Mouse (Mus musculus) heart, embryonic 14.5 days (tissue): ENCODE data around the gene Col4a3bp. TPM values are rescaled to one million over a fixed set of nuclear protein-coding genes. Genes with fewer than 3 reads are reported as not detected.
A peak's percentile ranks its signal among the peaks of the same experiment; 100 is the strongest.

ENCODE experiments used
- ATAC-seq: fragments of 200-750 bp; cut with Nextera tagmentation; 2 replicates; pipeline ENCODE4 v1.8.0; 2017; ENCODE audit warnings: low read depth, moderate TSS enrichment; ENCODE audit not compliant: insufficient number of reproducible peaks, insufficient read depth, low FRiP score
- H3K27ac ChIP-seq, 2 experiments: fragments of 200-500 bp in 1 of 2; fragments of 300-500 bp in 1 of 2; sonication (generic) in 1 of 2; replicated peaks in 1 of 2; 2 replicates each; pipeline ENCODE4 v1.5.1; 2012 to 2014; ENCODE audit warnings: low read depth in 2 of 2, low read length in 2 of 2, control low read depth in 1 of 2, mild to moderate bottlenecking in 1 of 2, mixed read lengths in 1 of 2; ENCODE audit not compliant: control insufficient read depth in 1 of 2, insufficient read depth in 1 of 2
- H3K27me3 ChIP-seq: fragments of 300-500 bp; sonication (generic); 2 replicates; pipeline ENCODE4 v1.6.1; 2014; ENCODE audit warnings: mild to moderate bottlenecking, low read length, control low read depth; ENCODE audit not compliant: control insufficient read depth, insufficient read depth
- H3K36me3 ChIP-seq: fragments of 300-500 bp; sonication (generic); 2 replicates; pipeline ENCODE4 v1.6.1; 2014; ENCODE audit warnings: mild to moderate bottlenecking, control low read depth, low read length, mixed read lengths; ENCODE audit not compliant: control insufficient read depth, insufficient read depth
- H3K4me1 ChIP-seq, 2 experiments: fragments of 200-500 bp in 1 of 2; fragments of 300-500 bp in 1 of 2; sonication (generic) in 1 of 2; 2 replicates each; pipeline ENCODE4 v1.6.1; 2012 to 2014; ENCODE audit warnings: low read length in 2 of 2, control low read depth in 1 of 2, mixed read lengths in 1 of 2; ENCODE audit not compliant: control insufficient read depth in 2 of 2, insufficient read depth in 2 of 2
- H3K4me2 ChIP-seq: fragments of 300-500 bp; sonication (generic); 2 replicates; pipeline ENCODE4 v1.6.1; 2014; ENCODE audit warnings: mild to moderate bottlenecking, low read length
- H3K4me3 ChIP-seq, 2 experiments: fragments of 200-500 bp in 1 of 2; fragments of 300-500 bp in 1 of 2; sonication (generic) in 1 of 2; 2 replicates each; pipeline ENCODE4 v1.5.1; 2012 to 2014; ENCODE audit warnings: low read length in 2 of 2, mild to moderate bottlenecking in 2 of 2, control low read depth in 1 of 2, low read depth in 1 of 2, moderate library complexity in 1 of 2; ENCODE audit not compliant: control insufficient read depth in 1 of 2, insufficient read depth in 1 of 2
- H3K9ac ChIP-seq: fragments of 300-500 bp; sonication (generic); 2 replicates; pipeline ENCODE4 v1.6.1; 2014; ENCODE audit warnings: mild to moderate bottlenecking, low read length
- H3K9me3 ChIP-seq: fragments of 300-500 bp; sonication (generic); 2 replicates; pipeline ENCODE4 v1.6.1; 2016; ENCODE audit warnings: low read length, control low read depth; ENCODE audit not compliant: control insufficient read depth
- WGBS: fragments of 180-500 bp; shearing (Covaris S2); extraction: QIAGEN DNeasy Blood & Tissue Kit; methylation state at CpG from one replicate; pipeline ENCODE4 v1.1.7; 2014; 5-methylcytosine and 5-hydroxymethylcytosine counted together
- polyA plus RNA-seq: library from polyadenylated mRNA; unstranded; fragments of >200 nt; fragmentation: Nextera tagmentation; extraction: Ambion mirVana; gene quantifications from 2 replicates; pipeline ENCODE4 v1.2.1, GENCODE M21; 2014

Col4a3bp gene
- polyA plus RNA-seq, 1 experiment from 2014 or later, result 11.9 TPM

DNA sequence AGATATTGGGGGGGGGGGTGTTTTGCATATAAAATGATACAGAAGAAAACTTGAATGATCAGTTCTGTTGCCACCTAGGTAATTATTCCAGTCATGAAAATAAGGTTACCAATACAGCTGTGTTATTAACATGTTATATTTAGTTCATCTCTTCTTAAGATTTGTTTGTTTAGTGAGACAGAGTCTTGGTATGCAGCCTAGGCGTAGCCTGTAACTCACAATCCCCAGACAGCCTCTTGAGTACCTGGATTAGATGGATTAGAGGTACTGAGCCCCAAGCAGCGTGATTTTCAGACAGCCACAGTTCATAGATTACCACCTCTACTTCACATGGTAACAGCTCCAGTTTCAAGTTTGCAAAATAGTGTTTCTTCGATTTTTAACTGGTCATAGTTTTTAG is 4.3 kb upstream of the Col4a3bp start:
- Histone ChIP-seq H3K4me1 (peaks cover 0 to 5% of the 10 kb centered on the region in 2 experiments; a peak in 2 of 4 replicates), H3K4me3 (no peak overlapping the region), H3K27ac (no peak overlapping the region), H3K4me2 (no peak overlapping the region), H3K9me3 (no peaks in the 10 kb centered on the region), H3K36me3 (no peaks in the 10 kb centered on the region), H3K27me3 (no peaks in the 10 kb centered on the region), H3K9ac (no peak overlapping the region)
- ATAC-seq, result no peak
- WGBS, result 66% methylated on average over 3 of the region's 3 CpGs

DNA sequence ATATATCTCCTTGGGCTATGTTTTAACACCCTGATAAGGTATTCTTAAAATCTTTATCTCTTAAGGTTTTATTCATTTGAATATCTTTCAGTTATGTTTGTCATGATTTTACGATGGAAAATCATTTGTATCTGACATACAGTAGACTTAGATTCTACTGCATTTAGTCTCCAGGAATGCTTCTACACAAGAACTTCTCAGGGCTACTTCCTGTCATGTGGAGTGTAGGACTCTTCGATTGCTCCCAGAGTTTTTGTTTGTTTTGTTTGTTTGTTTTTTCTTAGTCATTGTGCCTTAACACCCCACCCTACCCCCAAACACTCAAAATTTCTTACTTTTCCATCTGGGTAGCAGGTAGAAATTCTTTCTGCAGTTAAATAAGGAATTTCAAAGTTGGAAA is 1.0 kb upstream of the Col4a3bp start:
- no peaks in the 10 kb centered on the region for H3K9me3 ChIP-seq
- peak overlapping the region; percentile 65 for H3K4me2 ChIP-seq
- H3K4me3 ChIP-seq, result peak overlapping the region in 1 of 2 experiments; percentile 98; a peak in 2 of 4 replicates
- WGBS, result 32% methylated on average over 2 of the region's 2 CpGs
- H3K9ac ChIP-seq, result peak overlapping the region; percentile 76
- no peaks in the 10 kb centered on the region for H3K36me3 ChIP-seq
- H3K4me1 ChIP-seq, result peaks cover 0 to 5% of the 10 kb centered on the region in 2 experiments; a peak in 2 of 4 replicates
- H3K27me3 ChIP-seq, result no peaks in the 10 kb centered on the region
- no peak overlapping the region for H3K27ac ChIP-seq
- no peak for ATAC-seq

DNA sequence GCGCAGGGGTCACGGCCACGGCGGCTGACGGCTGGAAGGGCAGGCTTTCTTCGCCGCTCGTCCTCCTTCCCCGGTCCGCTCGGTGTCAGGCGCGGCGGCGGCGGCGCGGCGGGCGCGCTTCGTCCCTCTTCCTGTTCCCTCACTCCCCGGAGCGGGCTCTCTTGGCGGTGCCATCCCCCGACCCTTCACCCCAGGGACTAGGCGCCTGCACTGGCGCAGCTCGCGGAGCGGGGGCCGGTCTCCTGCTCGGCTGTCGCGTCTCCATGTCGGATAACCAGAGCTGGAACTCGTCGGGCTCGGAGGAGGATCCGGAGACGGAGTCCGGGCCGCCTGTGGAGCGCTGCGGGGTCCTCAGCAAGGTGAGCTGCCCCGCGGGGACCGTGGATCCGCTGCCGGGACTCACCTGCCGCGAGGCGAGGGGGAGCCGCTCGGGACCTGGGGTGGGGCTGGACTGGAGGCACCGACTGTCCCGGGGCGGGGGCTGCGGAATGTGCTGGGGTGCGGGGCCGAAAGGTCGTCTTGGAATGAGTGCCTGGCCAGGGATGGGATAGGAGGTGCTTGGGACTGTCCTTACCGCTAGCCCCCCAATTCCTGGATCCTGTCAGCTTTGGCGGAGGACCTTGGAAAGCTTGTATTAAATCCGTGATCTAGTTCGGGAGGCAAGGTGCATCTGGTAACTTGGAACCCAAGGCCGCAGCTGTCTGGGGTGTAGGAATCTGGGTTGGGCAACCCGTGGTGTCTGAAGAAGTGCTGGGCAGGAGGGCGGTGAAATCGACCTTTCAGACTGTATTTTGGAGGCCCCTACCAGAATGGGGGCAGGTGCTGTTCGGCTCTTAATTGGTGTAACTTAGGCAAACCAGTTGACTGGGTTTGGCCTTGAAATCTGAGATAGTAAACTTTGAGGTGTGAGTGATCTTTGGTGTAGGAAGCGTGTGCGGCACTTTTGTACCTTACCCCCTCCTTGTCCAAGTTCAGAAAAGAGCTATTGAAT is 778 bp downstream of the Col4a3bp start:
- Histone ChIP-seq H3K4me2 (peak overlapping the region; percentile 79), H3K4me1 (peaks cover 0 to 5% of the 10 kb centered on the region in 2 experiments; a peak in 2 of 4 replicates), H3K9me3 (no peaks in the 10 kb centered on the region), H3K27ac (peak overlapping the region; percentile 86 to 94), H3K4me3 (peak overlapping the region; percentile 72 to 98), H3K27me3 (no peaks in the 10 kb centered on the region), H3K36me3 (no peaks in the 10 kb centered on the region), H3K9ac (peak overlapping the region; percentile 98)
- WGBS, result under 1% methylated on average over 62 of the region's 73 CpGs
- ATAC-seq, result peak; percentile 48

DNA sequence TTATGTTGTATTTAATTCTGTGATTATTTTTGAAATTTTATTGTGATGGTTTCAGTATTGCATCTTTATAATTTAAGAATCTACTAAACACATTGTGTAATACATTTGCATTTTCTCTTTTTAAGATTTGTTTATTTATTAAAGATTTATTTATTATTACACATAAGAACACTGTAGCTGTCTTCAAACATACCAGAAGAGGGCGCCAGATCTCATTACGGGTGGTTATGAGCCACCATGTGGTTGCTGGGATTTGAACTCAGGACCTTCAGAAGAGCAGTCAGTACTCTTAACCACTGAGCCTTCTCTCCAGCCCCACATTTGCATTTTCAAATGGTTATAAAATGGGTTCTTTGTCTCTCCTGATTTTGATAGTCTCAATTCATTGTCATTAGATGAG is 2.1 kb downstream of the Col4a3bp start:
- peaks cover 5% of the 10 kb centered on the region for H3K36me3 ChIP-seq
- H3K9me3 ChIP-seq, result no peaks in the 10 kb centered on the region
- no peak overlapping the region for H3K27ac ChIP-seq
- no peak overlapping the region for H3K9ac ChIP-seq
- peak overlapping the region; percentile 79 for H3K4me2 ChIP-seq
- 72% methylated on average over 2 of the region's 2 CpGs for WGBS
- peaks cover 0 to 5% of the 10 kb centered on the region in 2 experiments; a peak in 2 of 4 replicates for H3K4me1 ChIP-seq
- no peaks in the 10 kb centered on the region for H3K27me3 ChIP-seq
- ATAC-seq, result no peak
- peak overlapping the region in 1 of 2 experiments; percentile 98; a peak in 1 of 4 replicates for H3K4me3 ChIP-seq

DNA sequence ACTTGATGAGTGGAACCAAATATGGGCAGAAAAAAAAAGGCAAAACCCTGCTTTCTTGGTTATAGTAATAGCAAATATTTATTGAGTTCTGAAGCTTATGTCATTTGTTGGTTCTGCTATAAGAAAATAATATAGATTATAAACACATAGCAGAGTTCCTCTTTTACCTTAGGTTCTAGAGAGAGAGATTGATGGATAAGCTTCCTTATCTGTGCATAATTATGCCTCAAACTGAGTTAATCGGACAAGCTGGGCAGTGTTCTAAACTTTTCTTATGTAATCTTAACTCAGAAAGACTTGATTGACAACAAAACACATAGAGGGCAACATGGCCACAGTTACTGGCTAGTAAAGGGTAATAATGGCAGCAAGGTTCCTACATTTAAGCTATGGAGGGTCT is 4.8 kb downstream of the Col4a3bp start:
- H3K27me3 ChIP-seq, result no peaks in the 10 kb centered on the region
- no peak overlapping the region for H3K27ac ChIP-seq
- ATAC-seq, result no peak
- H3K4me1 ChIP-seq, result no peaks in the 10 kb centered on the region
- no peak overlapping the region for H3K9ac ChIP-seq
- no peak overlapping the region for H3K4me2 ChIP-seq
- H3K9me3 ChIP-seq, result no peaks in the 10 kb centered on the region
- H3K4me3 ChIP-seq, result no peak overlapping the region
- WGBS, result 75% methylated on average over 1 of the region's 1 CpGs
- peaks cover 12% of the 10 kb centered on the region for H3K36me3 ChIP-seq

DNA sequence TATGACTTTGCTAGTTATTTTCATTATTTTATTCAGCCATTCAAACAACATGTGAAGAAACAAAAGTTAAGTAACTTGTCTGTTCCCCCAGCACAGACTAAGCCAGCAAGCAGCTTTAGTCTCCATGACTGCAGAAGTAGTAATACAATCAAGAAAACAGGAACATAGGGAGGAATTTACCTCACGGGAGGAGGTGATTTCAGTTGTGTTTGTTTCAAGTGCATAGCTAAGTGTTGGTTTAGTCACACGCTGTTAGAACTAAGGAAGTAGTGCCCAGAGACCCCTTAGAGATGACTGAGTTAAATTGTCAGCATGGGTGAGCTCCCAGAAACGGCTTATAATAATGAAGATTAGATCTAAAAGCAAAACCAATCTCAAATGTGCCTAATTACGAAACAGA is 5.5 kb downstream of the Col4a3bp start:
- Histone ChIP-seq H3K36me3 (peaks cover 12% of the 10 kb centered on the region), H3K27me3 (no peaks in the 10 kb centered on the region), H3K9ac (no peak overlapping the region), H3K4me1 (no peaks in the 10 kb centered on the region), H3K9me3 (no peaks in the 10 kb centered on the region), H3K4me3 (no peak overlapping the region), H3K27ac (no peak overlapping the region), H3K4me2 (no peak overlapping the region)
- no peak for ATAC-seq
- 68% methylated on average over 4 of the region's 4 CpGs for WGBS

DNA sequence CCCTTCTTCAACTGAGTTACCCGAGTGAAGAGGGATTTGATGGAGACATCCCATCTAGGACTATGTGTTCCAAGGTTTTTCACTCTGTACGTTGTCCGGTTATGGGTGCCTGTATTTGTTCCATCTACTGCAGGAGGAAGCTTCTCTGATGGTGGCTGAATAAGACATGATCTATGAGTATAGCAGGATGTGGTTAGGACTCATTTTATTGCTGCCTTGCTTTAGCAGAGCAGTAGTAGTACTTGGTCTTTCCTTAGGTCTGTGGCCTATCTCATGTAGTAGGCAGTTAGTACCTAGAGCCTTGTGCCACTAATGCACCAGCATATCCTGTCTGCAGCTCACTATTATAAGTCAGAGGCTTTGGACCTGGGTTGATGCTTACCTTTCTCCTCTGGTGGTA is 12.7 kb downstream of the Col4a3bp start:
- Histone ChIP-seq H3K9ac (no peak overlapping the region), H3K9me3 (no peaks in the 10 kb centered on the region), H3K36me3 (peaks cover 2% of the 10 kb centered on the region; the same call in 1 of the 2 replicates), H3K4me1 (peaks cover 0 to 11% of the 10 kb centered on the region in 2 experiments; a peak in 1 of 4 replicates), H3K4me3 (no peak overlapping the region), H3K27ac (no peak overlapping the region), H3K27me3 (no peaks in the 10 kb centered on the region), H3K4me2 (no peak overlapping the region)
- ATAC-seq, result no peak
- WGBS, result 96% methylated on average over 3 of the region's 3 CpGs
